Comparison of ENCODE assay signal across 21 mouse cellular contexts in genomic region chr1:89594999-89595398, GRCm38 (mm10).
A peak's percentile ranks its signal among the peaks of the same experiment; 100 is the strongest.
DNase-seq lines count a peak whose midpoint lies in the region; ATAC-seq and TF ChIP-seq lines count a peak whose summit lies in the region.
"Had no signal": no experiment of that assay in that cellular context is flagged by ENCODE, and none has a peak within 500 bp of the region (broad histone marks: within the 10 kb centered on the region; RNA-seq: fewer than 3 reads in every experiment).

No protein-coding gene starts in this region.

- TF ChIP-seq EP300 in heart, adult 2 months (IDR thresholded peaks at IDR 0.05; ENCODE audit: insufficient read depth, low read depth, low read length): no peak

- TF ChIP-seq CTCF in heart, adult 2 months (IDR thresholded peaks at IDR 0.05): no peak
- TF ChIP-seq CTCF in layer of hippocampus, adult 2 months (conservative IDR thresholded peaks at IDR 0.05): no peak
- TF ChIP-seq CTCF in bone marrow, adult 2 months (IDR thresholded peaks at IDR 0.05; ENCODE audit: control insufficient read depth, insufficient read depth, low read length): no peak

- no peaks in the 10 kb centered on the region for H3K27me3 ChIP-seq in heart, adult 2 months (ENCODE audit: control insufficient read depth, insufficient read depth, low read length)
- H3K27me3 ChIP-seq in heart, embryonic 12.5 days (replicated peaks): no peaks in the 10 kb centered on the region
- H3K27me3 ChIP-seq: embryonic facial prominence, embryonic 13.5 days; forebrain, embryonic 13.5 days; heart, embryonic 13.5 days; hindbrain, embryonic 13.5 days; intestine, embryonic 15.5 days had no signal

- DNase-seq in heart, adult 2 months: no peak
- DNase-seq in layer of hippocampus, adult 2 months (ENCODE audit: low spot score in 2 of 2): no peak
- DNase-seq in layer of hippocampus, postnatal 10 days (ENCODE audit: low spot score in 2 of 2): no peak
- DNase-seq in brain, adult 2 months (ENCODE audit: low read depth, low spot score): peak; percentile 77
- no peak for DNase-seq in cerebellum, adult 8-10 months
- no peak for DNase-seq in lung, postnatal 4 days
- DNase-seq: adrenal gland, adult 2 months; adrenal gland, postnatal 25 days; cerebellum, adult 11 months; cerebellum, adult 9-10 months; cerebellum, postnatal 25 days; forebrain, postnatal 0 days; gastrocnemius, postnatal 10 days had no signal

- H3K36me3 ChIP-seq in heart, adult 2 months (ENCODE audit: control insufficient read depth, insufficient read depth, low read length): peaks cover 2% of the 10 kb centered on the region
- H3K36me3 ChIP-seq in heart, embryonic 12.5 days: peaks cover 5% of the 10 kb centered on the region; the same call in 1 of the 2 replicates
- H3K36me3 ChIP-seq: intestine, embryonic 15.5 days had no signal

- no peak overlapping the region for H3K4me2 ChIP-seq in heart, embryonic 12.5 days
- H3K4me2 ChIP-seq: embryonic facial prominence, embryonic 13.5 days; forebrain, embryonic 13.5 days; heart, embryonic 13.5 days; hindbrain, embryonic 13.5 days; intestine, embryonic 15.5 days had no signal

- peaks cover 37% of the 10 kb centered on the region for H3K4me1 ChIP-seq in heart, adult 2 months (ENCODE audit: control insufficient read depth, insufficient read depth, low read length)
- H3K4me1 ChIP-seq in heart, embryonic 12.5 days (replicated peaks): peaks cover 44% of the 10 kb centered on the region
- H3K4me1 ChIP-seq in bone marrow, adult 2 months (ENCODE audit: control insufficient read depth, insufficient read depth, low read length): peaks cover 1% of the 10 kb centered on the region; the same call in 1 of the 2 replicates

- WGBS in heart, adult 2 months: 64% methylated on average over 8 of the region's 8 CpGs
- 84% methylated on average over 8 of the region's 8 CpGs for WGBS in heart, embryonic 12.5 days
- 66% methylated on average over 8 of the region's 8 CpGs for WGBS in bone marrow, adult 2 months

- H3K9me3 ChIP-seq in heart, embryonic 12.5 days (replicated peaks): 0 out of 2 replicates have a peak, but pooled peaks cover 4% of the 10 kb centered on the region
- H3K9me3 ChIP-seq: intestine, embryonic 15.5 days had no signal

- no peak for ATAC-seq in heart, embryonic 12.5 days (ENCODE audit: insufficient number of reproducible peaks, low FRiP score)
- ATAC-seq: forebrain, embryonic 13.5 days; hindbrain, postnatal 0 days; intestine, embryonic 15.5 days had no signal

- intact Hi-C loops in heart, adult 2 months (cut with DNase I): loop anchor here (2.0 kb wide), 1 partner anchor 14 kb away; no protein-coding TSS in a partner anchor

- peak overlapping the region; percentile 45 for H3K9ac ChIP-seq in heart, adult 2 months (ENCODE audit: low read depth, low read length)
- H3K9ac ChIP-seq in heart, embryonic 12.5 days: no peak overlapping the region
- H3K9ac ChIP-seq: embryonic facial prominence, embryonic 13.5 days; forebrain, embryonic 13.5 days; forebrain, postnatal 0 days; heart, embryonic 13.5 days; hindbrain, embryonic 13.5 days; intestine, embryonic 15.5 days had no signal

- TF ChIP-seq POLR2A in heart, adult 2 months (IDR thresholded peaks at IDR 0.05; ENCODE audit: insufficient read depth, low read depth, low read length): no peak
- TF ChIP-seq POLR2A in bone marrow, adult 2 months (IDR thresholded peaks at IDR 0.05; ENCODE audit: borderline replicate concordance, control insufficient read depth, low read depth, low read length): no peak

- peaks cover 2% of the 10 kb centered on the region for H3K79me2 ChIP-seq in heart, adult 2 months (replicated peaks; ENCODE audit: control insufficient read depth, insufficient read depth, low read length)

- H3K4me3 ChIP-seq in heart, adult 2 months: no peak overlapping the region
- H3K4me3 ChIP-seq in heart, embryonic 12.5 days: no peak overlapping the region
- H3K4me3 ChIP-seq in layer of hippocampus, adult 2 months: no peak overlapping the region
- no peak overlapping the region for H3K4me3 ChIP-seq in bone marrow, adult 2 months (replicated peaks; ENCODE audit: control insufficient read depth, low read depth, low read length)
- H3K4me3 ChIP-seq: embryonic facial prominence, embryonic 13.5 days; forebrain, embryonic 13.5 days; heart, embryonic 13.5 days; hindbrain, embryonic 13.5 days; intestine, embryonic 15.5 days had no signal

- peak overlapping the region; percentile 94 for H3K27ac ChIP-seq in heart, adult 2 months
- no peak overlapping the region for H3K27ac ChIP-seq in heart, embryonic 12.5 days (ENCODE audit: poor library complexity, severe bottlenecking)
- peak overlapping the region; percentile 33; the same call in 1 of the 2 replicates for H3K27ac ChIP-seq in layer of hippocampus, adult 2 months
- peak overlapping the region; percentile 65 for H3K27ac ChIP-seq in bone marrow, adult 2 months (ENCODE audit: control insufficient read depth, insufficient read depth, low read depth, low read length, poor library complexity)
- H3K27ac ChIP-seq: embryonic facial prominence, embryonic 13.5 days; forebrain, embryonic 13.5 days; hindbrain, embryonic 13.5 days; hindbrain, postnatal 0 days; intestine, embryonic 15.5 days had no signal
